Mouse (Mus musculus) layer of hippocampus, postnatal 10 days (tissue): ENCODE results near the gene Slc1a1. TPM values are rescaled to one million over a fixed set of nuclear protein-coding genes. Genes with fewer than 3 reads are reported as not detected.
A peak's percentile ranks its signal among the peaks of the same experiment; 100 is the strongest.

Source experiments
- DNase-seq, 2 experiments: peaks; one replicate each; pipeline ENCODE4 v3.0.0; 2021; ENCODE audit warnings: low spot score in 2 of 2
- long read RNA-seq: library from polyadenylated mRNA; stranded (forward); transcript quantifications from one replicate; pipeline ENCODE4 v2.0.0, GENCODE M21; 2023
- total RNA-seq, 2 experiments: library from RNA; stranded (reverse); gene quantifications; 2 replicates each; pipeline ENCODE4 v1.2.3; 2021

Slc1a1 gene
- 100 to 1,000 TPM; 103 to 104 TPM for total RNA-seq
- long read RNA-seq, transcript Slc1a1-201 (12 exons, 3,800 nt), result major isoform, 28 of 41 reads
- long read RNA-seq, partial matches to known transcripts, result 3 of 41 reads
- long read RNA-seq, other reads (novel, unspliced or antisense), result 9 of 41 reads

- DNase-seq, result peak; percentile 76 to 86
Measured at GRCm38 (mm10) chr19:28834798-28835499, at the start of gene Slc1a1. Slc1a1 (plus strand) TSS chr19:28835049.

- DNase-seq, result no peak
Measured at GRCm38 (mm10) chr19:28790196-28790595, 44.7 kb upstream of the Slc1a1 start.

- no peak for DNase-seq
Measured at GRCm38 (mm10) chr19:28793307-28793706, 41.5 kb upstream of the Slc1a1 start.

GRCm38 (mm10) chr19:28796146-28796848, 38.6 kb upstream of the Slc1a1 start:
- no peak for DNase-seq

GRCm38 (mm10) chr19:28796966-28797365, 37.9 kb upstream of the Slc1a1 start:
- DNase-seq, result no peak

- no peak for DNase-seq
Measured at GRCm38 (mm10) chr19:28797611-28798010, 37.2 kb upstream of the Slc1a1 start.

- DNase-seq, result no peak
Measured at GRCm38 (mm10) chr19:28800448-28800847, 34.4 kb upstream of the Slc1a1 start.

GRCm38 (mm10) chr19:28806276-28806675, 28.6 kb upstream of the Slc1a1 start:
- DNase-seq, result no peak

GRCm38 (mm10) chr19:28806821-28807496, 27.9 kb upstream of the Slc1a1 start:
- DNase-seq, result no peak

GRCm38 (mm10) chr19:28807497-28807871, 27.4 kb upstream of the Slc1a1 start:
- DNase-seq, result no peak

- DNase-seq, result no peak
Measured at GRCm38 (mm10) chr19:28818286-28818685, 16.6 kb upstream of the Slc1a1 start.

GRCm38 (mm10) chr19:28827697-28828328, 7.0 kb upstream of the Slc1a1 start:
- DNase-seq, result no peak

- DNase-seq, result no peak
Measured at GRCm38 (mm10) chr19:28831324-28831723, 3.5 kb upstream of the Slc1a1 start.

- no peak for DNase-seq
Measured at GRCm38 (mm10) chr19:28832605-28833004, 2.2 kb upstream of the Slc1a1 start.

GRCm38 (mm10) chr19:28834388-28834787, 461 bp upstream of the Slc1a1 start:
- DNase-seq, result peak in 1 of 2 experiments; percentile 12

- DNase-seq, result peak in 1 of 2 experiments; percentile 10
Measured at GRCm38 (mm10) chr19:28835500-28835864, 633 bp downstream of the Slc1a1 start.

GRCm38 (mm10) chr19:28836116-28836515, 1.3 kb downstream of the Slc1a1 start:
- no peak for DNase-seq

GRCm38 (mm10) chr19:28836651-28837410, 2.0 kb downstream of the Slc1a1 start:
- no peak for DNase-seq

- DNase-seq, result no peak
Measured at GRCm38 (mm10) chr19:28838796-28839195, 3.9 kb downstream of the Slc1a1 start.

GRCm38 (mm10) chr19:28844946-28845710, 10.3 kb downstream of the Slc1a1 start:
- DNase-seq, result no peak
